Mouse (Mus musculus) v-Abl transformed pro-B cells (cell line): ENCODE measurements around the gene Fstl3.

Source experiments
- in situ Hi-C, 2 experiments: fragments of 400-800 bp; cut with MboI; formaldehyde crosslinking; loops; one replicate each; pipeline ENCODE4 v1.15.1; 2025; ENCODE audit not compliant: unreplicated experiment in 2 of 2

Fstl3 gene

DNA sequence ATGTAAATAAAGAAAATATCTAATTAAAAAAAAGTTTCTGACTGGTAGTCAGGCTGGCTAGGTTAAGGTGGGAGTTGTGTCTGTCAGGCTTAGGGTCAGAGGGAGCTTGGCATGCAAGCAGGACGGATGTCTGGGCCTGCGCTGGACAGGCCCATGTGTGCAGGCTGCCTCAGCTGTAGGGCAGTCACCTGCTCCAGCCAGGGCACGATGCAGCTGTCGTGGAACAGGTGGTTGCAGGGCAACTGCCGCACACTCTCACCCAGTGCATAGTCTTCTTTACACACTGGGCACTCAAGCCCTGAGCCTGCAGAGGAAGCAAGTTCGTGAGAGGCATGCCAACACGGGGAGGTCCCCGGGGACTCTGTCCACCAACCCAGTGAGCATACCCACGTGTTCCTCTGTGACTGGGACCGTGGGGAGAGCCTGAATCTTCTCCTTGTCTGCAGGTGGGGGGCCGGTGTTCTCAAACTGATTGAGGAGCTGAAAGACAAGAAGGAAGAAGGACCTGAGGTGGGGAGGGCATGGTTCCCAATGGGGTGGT, 16.4 kb upstream of the Fstl3 start:
- in situ Hi-C loops: no loop called here

DNA sequence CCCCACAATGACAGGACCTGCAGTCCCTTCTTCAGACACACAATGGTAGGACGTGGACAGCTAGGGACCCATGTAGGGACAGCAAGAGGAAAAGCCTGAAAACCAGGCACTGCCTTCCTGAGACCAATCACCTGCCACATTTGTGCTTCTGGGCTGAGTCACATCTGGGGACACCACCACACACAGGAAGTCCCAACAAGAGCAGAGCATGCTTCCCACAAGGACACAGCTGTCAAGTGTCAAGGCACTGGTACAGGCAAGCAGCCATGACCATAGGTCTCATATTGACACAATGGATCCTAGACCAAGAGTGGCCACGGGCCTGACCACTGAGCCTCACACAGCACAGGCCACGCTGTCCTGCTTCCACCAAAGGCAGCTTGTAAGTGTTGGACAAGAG, 14.2 kb upstream of the Fstl3 start:
- in situ Hi-C loops: no loop called here

DNA sequence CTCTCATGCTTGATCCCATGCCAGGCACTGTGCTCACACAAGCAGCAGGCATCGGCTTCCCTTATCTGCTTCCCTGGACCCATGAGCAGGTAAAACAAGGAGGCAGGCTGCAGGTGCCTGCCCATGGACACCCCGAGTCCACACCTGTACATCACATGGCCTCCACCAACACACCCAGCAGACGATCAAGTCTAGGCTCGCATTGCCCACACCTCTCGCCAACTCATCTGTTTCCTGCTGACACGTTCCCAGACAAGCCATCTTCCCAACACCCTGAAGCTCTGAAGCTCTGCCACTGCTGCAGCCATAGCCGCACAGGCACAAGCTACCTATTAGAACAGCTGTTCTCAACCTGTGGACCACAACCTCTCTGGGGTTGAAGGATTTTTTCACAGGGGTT, 12.8 kb upstream of the Fstl3 start:
- in situ Hi-C loops: no loop called here

DNA sequence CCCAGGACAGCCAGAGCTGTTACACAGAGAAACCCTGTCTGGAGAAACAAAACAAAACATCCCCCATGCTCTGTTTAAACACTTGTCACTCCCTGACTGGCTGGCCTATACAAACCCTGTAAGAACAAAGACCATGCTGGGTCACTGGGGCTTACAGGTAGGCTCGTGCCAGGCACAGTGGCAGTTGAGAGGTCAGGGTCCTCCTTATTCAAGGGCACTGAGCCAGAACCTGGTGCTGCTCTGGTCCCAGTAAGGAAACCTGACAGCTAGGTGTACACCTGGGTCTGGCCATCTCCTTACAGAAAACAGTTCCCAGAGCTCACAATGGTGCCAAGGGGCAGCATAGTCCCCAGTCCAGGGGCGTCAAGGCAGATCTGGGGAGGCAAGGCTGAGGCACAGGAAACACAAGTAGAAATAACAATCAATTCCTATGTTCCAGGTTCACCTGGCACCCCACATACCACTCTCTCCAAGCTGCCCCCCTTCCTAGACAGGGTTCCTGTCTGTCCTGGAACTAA, 11.8 kb upstream of the Fstl3 start:
- in situ Hi-C loops: no loop called here

DNA sequence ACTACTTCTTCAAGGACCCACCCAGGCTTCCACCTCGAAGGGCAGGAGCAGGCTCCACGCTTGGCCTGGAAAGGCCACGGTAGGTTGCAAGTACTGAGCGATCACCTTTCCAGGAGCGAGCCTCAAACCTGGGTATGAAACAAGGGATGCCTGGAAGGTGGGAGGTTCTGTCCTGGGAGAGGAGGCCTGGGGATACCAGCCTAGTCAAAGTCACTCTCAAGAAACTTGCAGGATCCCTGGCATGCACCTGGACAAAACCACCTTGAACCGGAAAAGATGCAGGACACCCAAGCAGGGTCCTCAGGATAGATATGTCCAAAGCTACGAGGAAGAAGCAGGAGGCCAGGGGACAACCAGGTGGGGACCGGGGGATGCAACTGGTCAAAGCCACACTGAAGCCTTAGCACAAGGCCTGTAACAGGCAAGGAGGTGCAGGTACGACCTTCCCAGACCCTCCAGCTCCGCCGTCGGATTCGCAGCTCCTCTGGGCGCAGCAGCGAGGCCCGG, 11.0 kb upstream of the Fstl3 start:
- in situ Hi-C loops: no loop called here

DNA sequence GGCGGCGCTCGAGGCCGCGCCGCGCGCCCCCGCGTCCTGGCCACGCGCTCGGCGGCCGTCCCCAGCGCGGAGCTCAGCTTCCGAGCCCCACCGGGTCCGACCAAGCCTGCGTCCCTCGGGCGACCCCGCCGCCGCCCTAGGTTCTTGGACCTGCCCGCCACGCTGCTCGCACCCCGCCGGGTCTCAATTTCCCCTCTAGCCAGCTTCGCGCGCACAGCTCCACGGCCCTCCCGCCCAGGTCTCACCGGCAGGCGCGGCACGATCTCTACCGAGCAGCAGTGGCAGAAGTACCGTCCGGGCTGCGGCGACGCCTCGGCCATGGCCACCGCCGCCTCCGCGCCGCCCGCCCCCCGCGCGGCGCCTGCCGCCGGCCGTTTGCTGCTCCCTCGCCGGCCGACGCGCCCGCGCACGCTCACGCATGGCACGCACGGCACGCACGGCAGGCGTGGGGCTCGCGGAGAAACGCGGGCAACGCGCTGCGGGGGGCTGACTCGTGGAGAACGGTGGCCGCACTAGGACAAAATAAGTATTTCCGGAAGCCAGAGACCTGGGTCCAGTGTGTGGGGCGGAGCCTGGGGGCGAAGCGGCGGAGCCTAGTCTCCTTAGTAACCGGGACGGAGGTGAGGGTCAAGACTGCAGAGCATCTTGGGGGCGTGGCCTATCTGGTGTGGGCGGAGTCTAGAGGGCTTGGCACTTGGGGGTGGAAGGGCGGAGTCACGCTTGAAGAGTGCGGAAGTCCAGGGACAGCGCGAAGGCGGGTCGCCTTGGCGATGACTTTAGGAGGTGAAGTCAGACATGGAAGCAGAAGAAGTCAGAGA, 10.4 kb upstream of the Fstl3 start, which contains the start of gene Rnf126:
Gene Rnf126 (minus strand): TSS at position 445 of the 818 bp plus-strand sequence.
- in situ Hi-C loops: no loop called here

DNA sequence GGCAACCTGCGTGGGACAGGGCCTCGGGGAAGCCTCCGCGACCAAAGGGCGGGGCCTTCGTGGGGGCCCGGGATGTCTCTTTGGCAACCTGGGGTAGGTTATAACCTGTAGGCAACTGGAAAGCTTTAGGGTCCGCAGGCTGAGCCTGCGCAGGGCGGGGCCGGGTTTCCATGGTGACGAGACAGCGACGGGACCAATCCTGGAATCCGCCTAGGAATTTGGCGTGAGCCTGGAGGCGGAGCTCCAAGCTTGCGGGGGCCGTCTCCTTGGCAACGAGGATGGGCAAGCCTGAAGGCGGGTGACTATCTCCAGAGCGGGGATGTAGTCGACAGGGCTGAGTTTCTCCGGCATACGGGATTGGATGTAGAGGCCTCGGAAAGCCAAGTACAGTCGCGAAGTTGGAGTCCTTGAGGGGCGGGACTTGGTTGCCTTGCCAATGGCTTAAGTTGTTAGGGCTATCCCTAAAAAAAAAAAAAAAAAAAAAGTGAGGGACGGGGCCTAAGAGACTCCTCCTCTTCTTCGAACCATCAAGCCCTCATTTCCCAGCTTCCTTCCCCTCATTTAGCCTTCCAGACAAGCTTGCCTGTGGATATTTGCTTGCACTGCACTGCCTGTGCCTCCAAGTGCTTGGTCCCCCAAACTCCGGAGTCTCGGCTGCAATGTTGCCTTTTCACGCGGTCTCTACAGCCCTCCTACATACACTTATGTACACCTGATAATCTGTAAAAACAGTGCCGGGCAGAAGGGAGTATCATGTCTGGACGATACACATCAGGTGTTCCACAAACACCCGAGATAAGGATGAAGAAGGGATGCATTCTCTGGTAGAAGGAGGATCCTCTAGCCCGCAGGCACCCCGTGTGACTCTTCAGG, 9.5 kb upstream of the Fstl3 start:
- in situ Hi-C loops: no loop called here

DNA sequence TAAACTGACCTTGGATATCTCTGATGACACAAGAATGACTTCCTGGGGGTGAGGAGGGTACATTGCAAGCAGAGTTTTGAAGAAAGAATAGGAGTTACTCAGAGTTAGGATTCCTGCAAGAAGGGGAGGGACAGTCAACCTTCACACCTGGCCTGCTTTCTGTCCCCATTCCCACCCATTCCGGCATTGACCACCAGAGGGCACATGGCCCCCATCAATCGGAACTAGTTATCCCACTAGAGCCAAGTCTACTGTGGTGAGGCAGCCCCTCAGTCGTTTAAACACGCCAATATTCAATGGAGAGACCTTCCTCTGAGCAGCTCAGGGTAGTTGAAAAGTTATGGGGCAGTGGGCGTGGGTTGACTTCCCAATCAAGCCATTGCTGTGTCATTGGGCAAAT, 8.7 kb upstream of the Fstl3 start:
- in situ Hi-C loops: no loop called here

DNA sequence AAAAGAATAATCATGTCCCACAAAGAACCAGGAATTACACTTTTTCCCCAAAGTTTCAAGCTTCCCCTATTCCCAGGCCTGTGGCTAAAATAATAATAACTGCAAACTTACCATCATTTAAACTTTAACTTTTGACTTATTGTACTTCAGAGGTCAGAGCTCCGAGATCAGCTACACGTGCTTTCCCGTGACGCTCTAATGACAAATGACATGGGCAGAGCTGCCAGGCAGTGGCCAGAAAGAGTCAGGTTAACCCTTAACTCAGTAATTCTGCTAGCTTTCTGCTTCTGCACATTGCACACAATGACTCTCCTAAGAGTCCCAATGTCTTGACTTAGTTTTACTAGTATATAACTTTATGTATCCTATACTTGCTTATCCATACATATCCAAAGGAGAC, 7.7 kb upstream of the Fstl3 start:
- in situ Hi-C loops: no loop called here

DNA sequence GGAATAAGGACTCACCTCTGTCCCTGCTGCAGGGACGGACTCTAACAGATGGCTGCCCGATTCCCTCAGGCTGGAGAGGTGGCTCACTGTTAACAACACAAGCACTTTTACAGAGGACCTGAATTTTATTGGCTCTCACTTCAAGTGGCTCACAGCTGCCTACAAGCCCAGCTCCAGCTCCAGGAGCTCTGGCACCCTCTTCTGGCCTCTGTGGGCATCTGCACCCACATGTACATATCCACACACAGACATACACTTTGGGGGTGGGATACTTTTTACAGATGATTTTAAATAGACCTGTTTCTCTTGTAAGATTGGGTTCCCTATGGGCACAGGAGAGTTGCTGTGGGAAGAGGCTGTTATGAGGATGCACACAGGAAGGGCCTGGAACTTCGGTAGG, 4.8 kb upstream of the Fstl3 start:
- in situ Hi-C loops: loop anchor here in 1 of 2 experiments (5.0 kb wide), 1 partner anchor 45 kb away; no protein-coding TSS in a partner anchor

DNA sequence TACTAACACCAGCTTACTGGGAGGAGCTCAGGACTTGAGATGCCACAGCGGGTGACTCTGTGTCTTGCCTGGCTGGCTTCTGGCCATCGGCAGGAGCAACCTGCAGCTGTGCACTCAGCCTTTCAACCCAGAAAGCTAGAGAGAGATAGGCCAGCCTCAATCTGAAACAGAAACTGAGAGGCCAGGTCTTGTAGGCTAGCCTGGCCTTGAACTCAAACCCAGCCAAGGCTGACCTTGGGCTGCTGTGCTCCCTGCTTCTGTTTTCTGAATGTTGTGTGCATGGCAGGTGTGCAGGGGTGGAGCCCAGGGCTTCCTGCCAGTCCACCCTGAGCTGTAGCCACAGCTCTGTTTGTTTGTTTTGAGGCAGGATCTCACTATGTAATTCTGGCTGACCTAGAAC, 3.9 kb upstream of the Fstl3 start:
- in situ Hi-C loops: loop anchor here in 1 of 2 experiments (5.0 kb wide), 1 partner anchor 44 kb away; no protein-coding TSS in a partner anchor

DNA sequence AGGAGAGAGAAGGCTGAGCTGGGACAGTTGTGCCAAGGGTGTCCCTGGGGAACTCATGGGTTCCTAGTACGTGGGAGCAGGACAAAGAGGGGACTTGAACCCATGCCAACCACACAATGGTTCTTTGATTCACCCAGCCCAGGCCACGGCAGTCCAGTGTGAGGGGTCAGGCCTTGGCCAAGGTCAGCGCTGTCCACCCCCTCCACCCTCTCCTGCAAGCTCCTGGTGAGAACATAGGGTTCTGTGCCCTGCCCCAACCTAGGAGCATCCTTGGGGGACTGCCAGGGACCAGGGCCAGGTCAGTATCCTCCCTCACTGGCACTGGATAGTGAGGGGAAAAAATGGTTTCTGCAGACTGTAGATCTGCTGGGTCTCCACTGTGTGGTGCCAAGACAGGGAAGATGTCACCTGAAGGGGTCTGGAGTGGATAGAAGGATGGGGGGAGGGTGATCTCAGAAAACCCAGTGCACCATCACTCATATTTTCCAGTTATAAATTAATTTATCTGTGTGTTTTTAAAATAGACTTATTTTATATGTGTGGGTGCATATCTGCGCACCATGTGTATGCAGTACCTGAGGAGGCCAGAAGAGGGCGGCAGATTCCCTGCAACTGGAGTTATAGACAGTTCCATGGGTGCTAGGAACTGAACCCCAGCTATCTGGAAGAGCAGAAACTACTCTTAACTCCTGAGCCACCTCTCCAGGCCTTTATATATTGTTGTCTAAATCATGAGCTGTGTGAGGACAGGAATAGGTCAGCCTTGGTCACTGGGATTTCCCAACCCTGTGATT, 2.4 kb upstream of the Fstl3 start:
- in situ Hi-C loops: loop anchor here (5.0 kb wide), 2 partner anchors 38 to 43 kb away; no protein-coding TSS in a partner anchor

DNA sequence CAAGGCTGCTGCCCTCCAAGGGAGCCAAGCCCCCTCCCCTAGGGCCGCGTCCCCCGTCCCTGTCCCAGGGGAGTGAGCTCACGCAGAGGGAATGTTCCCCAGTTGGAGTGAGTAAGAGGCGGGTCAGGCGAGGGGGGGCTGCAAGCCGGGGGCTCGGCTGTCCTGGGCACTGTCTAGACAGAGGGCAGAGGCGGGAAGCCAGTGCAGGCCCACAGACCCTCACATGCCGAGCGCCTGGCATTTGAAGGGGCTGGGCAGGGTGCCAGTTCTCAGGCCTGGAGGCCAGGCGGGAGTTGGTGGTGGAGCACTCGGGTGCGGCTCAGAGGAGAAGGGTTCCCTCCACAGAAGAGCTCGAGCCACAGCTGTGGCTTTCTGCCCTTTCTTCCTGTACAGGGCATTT, 934 bp downstream of the Fstl3 start:
- in situ Hi-C loops: loop anchor here in 1 of 2 experiments (5.0 kb wide), 1 partner anchor 34 kb away; no protein-coding TSS in a partner anchor

DNA sequence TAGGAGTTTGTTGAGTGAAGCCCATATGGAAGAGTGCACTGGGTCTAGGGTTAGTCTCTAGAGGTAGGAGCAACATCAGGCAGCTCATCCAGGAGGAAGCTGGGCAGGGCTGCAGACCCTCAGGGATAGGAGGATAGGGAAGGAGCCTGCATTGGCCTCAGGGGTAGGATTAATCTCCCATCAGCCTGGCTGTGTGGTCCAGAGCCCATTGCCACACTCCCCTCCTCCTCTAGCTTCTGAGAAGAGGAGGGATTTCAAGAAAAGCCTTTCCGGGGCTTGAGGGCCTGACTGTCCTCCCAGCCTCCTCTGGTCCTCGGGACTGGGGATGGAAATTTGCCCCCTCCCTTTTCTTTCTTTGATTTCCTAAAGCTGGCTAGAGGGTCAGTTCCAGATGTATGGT, 2.1 kb downstream of the Fstl3 start:
- in situ Hi-C loops: loop anchor here in 1 of 2 experiments (5.0 kb wide), 1 partner anchor 33 kb away; no protein-coding TSS in a partner anchor

DNA sequence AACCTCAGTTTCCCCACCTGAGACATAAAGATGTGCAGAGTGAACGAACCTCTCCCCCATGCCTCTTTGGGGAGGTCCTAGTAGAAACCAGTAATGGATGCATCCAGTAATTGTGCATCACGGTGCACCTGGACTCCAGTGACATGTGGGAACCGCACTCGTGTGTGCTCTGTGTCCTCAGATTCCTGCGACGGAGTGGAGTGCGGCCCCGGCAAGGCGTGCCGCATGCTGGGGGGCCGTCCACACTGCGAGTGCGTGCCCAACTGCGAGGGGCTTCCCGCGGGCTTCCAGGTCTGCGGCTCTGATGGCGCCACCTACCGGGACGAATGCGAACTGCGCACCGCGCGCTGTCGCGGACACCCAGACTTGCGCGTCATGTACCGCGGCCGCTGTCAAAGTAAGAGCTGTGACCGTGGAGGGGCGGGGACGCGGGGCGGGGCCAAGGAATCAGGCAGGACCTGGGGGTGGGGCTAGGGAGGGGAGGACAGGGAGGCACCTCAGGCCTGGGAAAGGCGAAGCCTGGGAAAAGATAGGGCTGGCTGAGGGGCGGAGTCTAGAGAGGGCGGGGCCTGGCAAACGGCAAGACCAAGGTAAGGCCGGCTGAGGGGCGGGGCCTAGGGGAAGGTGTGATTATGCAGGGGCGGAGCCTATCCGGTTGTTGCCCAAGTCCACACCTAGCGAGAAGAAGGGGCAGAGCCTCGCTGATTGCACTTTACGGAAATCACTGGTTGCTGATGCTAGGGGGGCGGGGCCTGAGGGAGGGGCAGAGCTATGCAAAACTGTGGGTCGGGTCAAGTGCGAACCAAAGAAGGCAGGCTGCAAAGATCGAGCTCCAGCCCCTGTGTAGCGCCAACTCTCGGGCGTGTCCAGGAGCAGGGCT, 3.0 kb downstream of the Fstl3 start:
- in situ Hi-C loops: loop anchor here (5.0 to 10.0 kb wide), 2 partner anchors 32 to 85 kb away; no protein-coding TSS in a partner anchor

DNA sequence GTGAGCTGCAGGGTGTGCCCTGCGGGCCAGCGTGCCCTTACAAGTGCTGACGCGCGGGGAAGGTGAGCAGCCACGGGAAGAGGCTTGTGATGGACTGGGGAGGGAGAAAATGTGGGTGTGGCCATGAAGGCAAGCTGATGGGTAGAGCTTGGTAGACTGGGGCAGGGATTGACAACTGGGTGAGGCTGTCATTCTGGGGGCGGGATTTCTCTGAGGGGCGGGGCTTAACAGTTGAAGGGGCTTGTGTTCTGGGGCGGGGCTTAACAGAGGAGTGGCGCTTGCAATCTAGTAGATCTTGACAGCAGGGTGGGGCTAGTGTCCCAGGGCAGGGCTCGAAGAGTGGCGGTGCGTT, 3.6 kb downstream of the Fstl3 start:
- in situ Hi-C loops: loop anchor here in 1 of 2 experiments (10.0 kb wide), 1 partner anchor 86 kb away; no protein-coding TSS in a partner anchor

DNA sequence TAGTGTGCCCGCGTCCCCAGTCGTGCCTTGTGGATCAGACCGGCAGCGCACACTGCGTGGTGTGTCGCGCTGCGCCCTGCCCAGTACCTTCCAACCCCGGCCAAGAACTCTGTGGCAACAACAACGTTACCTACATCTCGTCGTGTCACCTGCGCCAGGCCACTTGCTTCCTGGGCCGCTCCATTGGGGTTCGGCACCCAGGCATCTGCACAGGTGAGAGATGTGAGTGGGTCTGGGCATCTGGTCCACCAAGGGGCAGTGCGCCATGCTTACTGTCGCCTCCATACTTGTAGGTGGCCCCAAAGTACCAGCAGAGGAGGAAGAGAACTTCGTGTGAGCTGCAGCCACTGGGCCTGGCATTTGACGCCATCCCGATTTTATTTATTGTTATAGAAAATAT, 4.1 kb downstream of the Fstl3 start:
- in situ Hi-C loops: loop anchor here in 1 of 2 experiments (10.0 kb wide), 1 partner anchor 86 kb away; no protein-coding TSS in a partner anchor

DNA sequence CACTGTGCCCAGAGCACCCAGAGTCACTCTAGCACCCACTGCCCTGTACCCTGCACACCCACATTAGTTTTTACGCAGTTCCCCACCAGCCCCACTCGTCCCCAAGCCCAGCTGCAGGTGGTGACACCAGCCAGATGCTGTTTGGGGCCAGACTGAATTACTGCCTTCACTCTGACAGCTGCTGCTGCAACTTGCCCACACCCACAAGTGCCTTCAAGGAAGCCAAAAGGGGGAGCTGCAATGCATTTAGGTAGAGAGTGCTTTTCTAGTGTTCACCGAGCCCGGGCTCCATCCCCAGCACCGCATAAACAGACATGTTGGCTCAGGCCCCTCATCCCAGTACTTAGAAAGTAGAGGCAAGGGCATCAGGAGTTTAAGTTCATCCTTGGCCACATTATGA, 4.9 kb downstream of the Fstl3 start:
- in situ Hi-C loops: loop anchor here in 1 of 2 experiments (10.0 kb wide), 1 partner anchor 87 kb away; no protein-coding TSS in a partner anchor
